Mouse (Mus musculus): ENCODE measurements at regions not wholly inside any gene's neighbourhood (a gene's known extent, or its start where the extent isn't known, plus 50 kb on each side); places are given as distances from the start of the nearest gene placed in this dataset.

GRCm38 (mm10) chr3:115599281-115599680, 115.6 kb downstream of the S1pr1 start:
- DNase-seq (ENCODE audit: low spot score in 2 of 2): no peak

GRCm38 (mm10) chr3:115596523-115596922, 118.3 kb downstream of the S1pr1 start:
- peak; percentile 52 to 81 for DNase-seq (ENCODE audit: low spot score in 2 of 2)

DNA sequence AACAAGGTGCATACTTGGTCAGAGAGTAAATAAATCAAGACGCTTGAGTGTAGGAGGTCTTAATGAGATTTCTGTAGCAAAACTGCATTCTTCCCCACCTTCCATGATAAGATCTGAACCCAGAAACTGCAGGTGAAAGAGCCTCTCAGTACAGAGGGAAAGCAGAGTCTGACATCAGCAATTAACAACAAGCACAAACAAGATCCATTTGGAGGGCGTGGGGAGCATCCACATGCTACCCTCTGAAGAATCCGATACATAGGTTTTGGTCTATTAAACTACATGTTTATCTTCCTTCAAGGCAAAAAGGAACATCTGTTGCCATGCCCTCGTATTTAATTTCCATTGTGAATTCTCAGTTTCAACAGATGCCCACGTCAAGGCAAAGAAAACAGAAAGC, 124.2 kb downstream of the S1pr1 start:
- DNase-seq (ENCODE audit: low spot score in 2 of 2): no peak

DNA sequence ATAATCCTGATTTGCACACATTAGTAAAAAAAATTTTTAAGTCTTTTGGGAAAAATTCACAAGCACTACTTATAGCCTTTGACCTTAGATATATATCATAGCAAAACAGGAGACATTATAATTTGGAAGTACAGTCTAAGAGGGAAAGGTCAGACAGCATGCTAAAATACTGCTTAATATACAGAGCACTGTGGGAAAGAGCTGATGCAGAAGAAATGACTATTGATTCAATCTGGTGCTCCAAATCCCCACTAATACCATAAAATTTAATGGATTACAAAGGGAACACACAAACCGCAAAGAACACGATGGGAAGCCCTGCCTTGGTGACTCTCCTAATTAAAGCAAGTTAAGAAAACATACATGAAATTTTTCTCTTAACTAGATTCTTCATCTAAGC, 126.3 kb downstream of the S1pr1 start:
- DNase-seq (ENCODE audit: low spot score in 2 of 2): no peak

- DNase-seq (ENCODE audit: low spot score in 2 of 2): no peak
Observed at GRCm38 (mm10) chr3:115580131-115580932, 134.5 kb downstream of the S1pr1 start.

DNA sequence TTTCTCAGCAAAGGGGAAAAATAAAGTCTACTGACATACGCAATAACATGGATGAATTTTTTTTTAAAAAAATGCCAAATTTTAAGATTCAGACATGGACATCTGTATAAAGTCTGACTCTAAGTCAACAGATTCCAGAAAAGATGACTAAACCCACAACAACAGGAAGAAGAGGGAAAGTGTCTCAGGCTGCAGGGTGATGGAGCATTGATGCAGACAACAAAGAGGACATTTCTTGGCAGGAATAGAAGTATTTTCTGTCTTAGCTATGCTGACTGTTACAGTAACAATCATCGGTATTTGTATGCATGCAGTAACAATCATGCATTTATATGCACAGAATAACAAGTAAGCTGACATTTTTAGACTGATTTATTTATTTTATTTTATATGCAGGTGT, 139.5 kb downstream of the S1pr1 start:
- DNase-seq (ENCODE audit: low spot score in 2 of 2): no peak

DNA sequence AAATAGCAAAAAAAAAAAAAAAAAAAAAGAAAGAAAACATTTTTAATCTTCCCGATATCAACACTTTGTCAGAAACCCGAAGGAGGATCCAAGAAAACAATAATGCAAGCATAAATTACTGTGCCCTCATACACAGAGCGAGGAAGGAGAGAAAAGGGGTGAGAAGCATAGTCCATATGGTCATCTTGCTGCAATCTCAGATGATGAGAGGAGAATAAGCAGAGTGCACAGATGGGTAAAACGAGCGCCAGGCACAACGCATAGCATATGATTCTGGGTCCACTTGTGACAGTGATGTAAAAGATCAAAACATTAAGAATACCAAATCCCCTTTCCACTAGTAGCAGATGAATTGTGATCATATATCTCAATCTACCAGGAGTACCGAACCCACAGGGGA, 152.1 kb downstream of the S1pr1 start:
- DNase-seq (ENCODE audit: low spot score in 2 of 2): no peak

- no peak for DNase-seq (ENCODE audit: low spot score in 2 of 2)
Observed at GRCm38 (mm10) chr3:115554809-115555708, 159.8 kb downstream of the S1pr1 start.

GRCm38 (mm10) chr3:115553848-115554515, 160.9 kb downstream of the S1pr1 start:
- DNase-seq (ENCODE audit: low spot score in 2 of 2): peak in 1 of 2 experiments; percentile 2

- peak in 1 of 2 experiments; percentile 6 for DNase-seq (ENCODE audit: low spot score in 2 of 2)
Observed at GRCm38 (mm10) chr3:115541789-115542188, 173.1 kb downstream of the S1pr1 start.

- peak in 1 of 2 experiments; percentile 25 for DNase-seq (ENCODE audit: low spot score in 2 of 2)
Observed at GRCm38 (mm10) chr3:115538355-115538754, 176.5 kb downstream of the S1pr1 start.

GRCm38 (mm10) chr3:115532141-115532735, 182.6 kb downstream of the S1pr1 start:
- no peak for DNase-seq (ENCODE audit: low spot score in 2 of 2)

DNA sequence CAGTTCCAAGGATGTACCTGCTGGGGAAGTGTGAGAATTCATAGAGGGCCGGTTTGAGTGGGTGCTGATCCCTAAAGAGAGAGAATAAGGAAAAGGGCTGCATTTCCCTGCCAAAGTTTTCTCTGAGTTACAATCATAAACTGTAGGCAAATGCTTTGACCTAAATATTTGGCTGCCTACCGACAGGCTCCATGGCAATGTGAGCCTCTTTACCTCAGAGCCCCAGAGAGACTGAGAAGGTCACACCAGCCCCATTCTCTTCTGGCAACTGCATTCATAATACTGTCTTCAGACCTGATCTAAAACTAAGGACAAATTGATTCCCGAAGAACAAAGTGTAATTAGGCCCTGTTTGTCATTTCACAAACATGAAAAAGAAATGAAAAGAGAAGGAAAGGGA, 184.4 kb downstream of the S1pr1 start:
- DNase-seq (ENCODE audit: low spot score in 2 of 2): no peak

DNA sequence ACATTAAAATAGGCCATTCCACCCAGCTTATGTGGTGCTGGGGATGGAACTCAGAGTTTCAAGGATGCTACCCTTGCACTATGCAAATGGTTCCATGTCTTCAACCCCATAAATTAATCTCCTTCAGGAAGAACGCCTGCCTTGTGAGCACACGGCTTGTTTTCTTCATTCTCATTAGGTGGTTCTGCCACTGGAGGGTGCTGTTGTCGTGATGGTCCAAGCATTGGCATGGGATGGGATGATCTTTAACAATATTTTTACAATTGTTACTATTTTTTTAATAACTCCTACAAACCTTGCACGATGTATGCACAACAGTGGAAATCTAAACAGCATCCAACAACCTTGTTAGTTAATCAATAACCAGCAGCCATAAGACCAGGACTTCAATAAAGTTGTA, 185.0 kb downstream of the S1pr1 start:
- DNase-seq (ENCODE audit: low spot score in 2 of 2): peak in 1 of 2 experiments; percentile 20

DNA sequence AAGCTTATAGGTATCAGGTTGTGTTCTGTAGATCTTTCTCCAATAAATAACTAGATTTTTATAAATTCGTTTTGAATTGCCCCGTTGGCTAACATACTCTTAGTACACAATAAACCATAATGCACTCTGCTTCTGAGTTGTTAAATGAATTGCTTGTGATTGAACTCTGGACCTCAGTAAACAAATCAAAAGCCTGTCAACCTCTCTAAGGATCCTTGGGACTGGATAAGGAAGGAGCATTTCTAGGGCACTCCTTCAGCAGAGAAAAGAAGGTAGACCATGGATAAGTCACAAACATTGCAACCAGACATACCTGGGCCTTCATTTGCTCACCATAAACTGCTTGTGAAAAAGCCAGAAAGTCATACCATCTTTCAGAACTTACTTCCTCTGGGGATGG, 191.4 kb downstream of the S1pr1 start:
- DNase-seq (ENCODE audit: low spot score in 2 of 2): no peak

DNA sequence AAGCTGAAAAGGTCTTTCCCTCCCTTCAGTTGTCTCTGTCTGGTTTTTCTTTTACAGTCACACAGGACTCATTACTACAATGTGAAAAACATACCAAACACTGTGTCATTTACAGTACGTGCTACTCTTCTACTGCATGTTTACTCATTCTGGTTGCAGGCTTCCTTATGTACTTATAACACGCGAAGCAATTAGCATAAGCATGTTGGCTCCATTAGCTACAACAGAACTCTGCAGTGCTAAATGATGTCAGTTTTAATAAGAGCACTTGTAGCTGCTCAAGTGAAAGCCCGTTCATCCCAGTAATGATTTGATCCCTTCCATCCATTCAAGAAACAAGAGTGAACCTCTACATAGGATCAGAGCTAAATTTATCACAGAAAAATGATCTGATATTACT, 199.2 kb downstream of the S1pr1 start:
- no peak for DNase-seq (ENCODE audit: low spot score in 2 of 2)

DNA sequence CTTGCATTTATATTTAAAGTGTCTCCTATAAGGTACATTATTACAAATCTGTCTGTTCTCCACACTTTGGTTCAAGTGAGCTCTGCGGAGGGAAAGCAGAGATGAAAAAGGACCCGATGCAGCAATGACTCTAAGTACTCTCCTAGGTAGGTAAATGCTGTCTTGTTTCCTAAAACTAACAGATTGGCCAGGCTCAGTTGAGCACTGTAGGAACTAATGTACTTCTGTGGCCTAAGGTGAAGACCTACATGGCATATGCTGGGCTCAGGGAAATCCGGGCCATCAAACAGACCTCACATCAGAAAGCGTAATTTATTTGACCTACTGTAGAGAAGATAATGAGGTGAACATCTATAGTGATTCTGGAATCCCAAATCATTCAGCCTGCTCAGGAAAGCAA, 205.2 kb downstream of the S1pr1 start:
- no peak for DNase-seq (ENCODE audit: low spot score in 2 of 2)

DNA sequence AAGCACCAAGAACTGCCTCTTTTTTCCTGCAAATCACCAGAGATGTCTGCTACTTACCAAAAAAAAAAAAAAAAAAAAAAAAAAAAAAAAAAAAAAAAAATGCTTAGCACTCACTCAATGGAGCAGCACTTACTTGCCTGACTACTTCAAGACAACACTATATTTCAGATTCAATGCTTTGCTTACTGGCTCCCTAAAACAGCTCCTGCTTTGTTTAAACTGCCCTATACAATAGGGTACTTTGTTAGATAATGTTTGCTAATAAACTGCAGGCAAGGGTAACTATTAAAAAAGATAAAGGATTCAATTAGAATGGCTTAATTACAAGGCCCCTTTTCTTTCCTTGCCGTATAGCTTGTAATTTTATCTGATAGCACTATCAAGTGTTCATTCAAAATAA, 217.5 kb downstream of the S1pr1 start:
- no peak for DNase-seq (ENCODE audit: low spot score in 2 of 2)

- DNase-seq (ENCODE audit: low spot score in 2 of 2): no peak
Observed at GRCm38 (mm10) chr3:115496110-115496509, 218.8 kb downstream of the S1pr1 start.

DNA sequence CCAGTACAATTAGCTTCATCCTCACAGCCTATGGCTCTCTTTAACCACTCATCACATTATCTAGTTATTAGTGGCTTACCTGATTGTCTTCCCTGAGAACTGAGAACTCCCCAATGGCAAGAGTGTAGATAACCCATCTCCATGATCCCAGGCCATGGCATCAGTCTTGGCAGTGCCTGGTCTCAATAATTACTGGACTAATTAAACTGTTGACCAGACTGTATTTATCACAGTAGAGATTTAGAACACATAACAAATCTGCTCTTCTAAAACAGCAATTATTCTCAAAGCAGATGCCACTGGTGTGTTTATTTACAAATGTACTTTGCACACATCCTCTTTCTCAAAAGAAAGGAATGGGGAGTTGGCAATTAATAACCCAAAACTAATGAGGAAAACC, 219.2 kb downstream of the S1pr1 start:
- DNase-seq (ENCODE audit: low spot score in 2 of 2): no peak

GRCm38 (mm10) chr3:115468980-115469379, 245.9 kb downstream of the S1pr1 start:
- no peak for DNase-seq (ENCODE audit: low spot score in 2 of 2)

- DNase-seq (ENCODE audit: low spot score in 2 of 2): no peak
Observed at GRCm38 (mm10) chr3:115467850-115468249, 247.0 kb downstream of the S1pr1 start.
